Mouse (Mus musculus): ENCODE measurements around the gene Tmem259. TPM values are rescaled to one million over a fixed set of nuclear protein-coding genes. Genes with fewer than 3 reads are reported as not detected.

Gene Tmem259
- polyA plus RNA-seq, 1 experiment from 2014 or later, result 15.6 TPM

DNA sequence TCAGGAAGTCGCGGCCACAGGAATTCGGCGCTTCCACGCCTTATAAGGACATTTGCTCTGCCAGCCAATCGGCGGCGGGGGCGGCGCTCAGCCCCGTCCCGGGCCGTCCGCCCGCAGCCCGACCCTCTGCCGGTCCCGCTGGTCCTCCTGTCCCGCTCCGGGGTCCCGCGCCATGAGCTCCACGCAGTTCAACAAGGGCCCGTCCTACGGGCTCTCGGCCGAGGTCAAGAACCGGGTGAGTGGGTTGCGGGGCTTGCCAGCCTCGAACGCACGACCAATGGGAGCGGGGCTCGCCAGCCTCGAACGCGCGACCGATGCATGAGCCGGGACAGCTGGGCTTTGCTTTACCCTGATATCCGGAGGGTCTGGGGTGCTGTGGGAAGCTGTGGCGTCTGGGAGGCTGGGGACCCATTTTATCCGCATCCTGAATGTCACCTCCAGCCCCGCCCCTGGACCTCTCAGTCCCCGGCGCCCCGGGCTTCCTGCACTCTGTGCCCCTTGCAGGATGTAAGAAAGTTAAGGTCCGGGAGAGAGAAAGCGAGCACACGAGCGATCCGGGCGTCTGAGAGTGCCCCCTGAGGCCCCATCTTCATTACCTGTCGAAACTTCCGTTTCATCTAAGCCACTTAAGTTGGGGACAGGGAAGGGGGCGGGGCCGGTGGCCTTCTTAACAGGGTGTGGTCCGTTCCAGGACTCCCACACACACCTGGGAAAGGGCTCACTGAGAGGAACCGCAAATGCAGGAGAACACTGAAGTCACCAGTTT is 4.6 kb upstream of the Tmem259 start, which contains the start of gene Cnn2:
Gene Cnn2, plus strand, starts transcription at position 79 of the 766 bp plus-strand sequence.
- WGBS, result under 1% methylated on average over 57 of the region's 59 CpGs
- Histone ChIP-seq H3K36me3 (ENCODE audit: control insufficient read depth, insufficient read depth, low read length) (peaks cover 18% of the 10 kb centered on the region), H3K4me3 (ENCODE audit: low read depth, low read length) (peak within 1 kb of the TSS; percentile 76), H3K27ac (ENCODE audit: low read length) (peak within 1 kb of the TSS; percentile 98), H3K27me3 (ENCODE audit: control insufficient read depth, insufficient read depth, low read length) (no peaks in the 10 kb centered on the region), H3K4me2 (replicated peaks; ENCODE audit: low read depth, low read length) (peak within 1 kb of the TSS; percentile 53), H3K9me3 (ENCODE audit: control insufficient read depth, low read depth, low read length) (peaks cover 7% of the 10 kb centered on the region; the same call in 1 of the 2 replicates), H3K4me1 (ENCODE audit: control insufficient read depth, insufficient read depth, low read length) (peaks cover 32% of the 10 kb centered on the region), H3K9ac (replicated peaks; ENCODE audit: low read depth, low read length) (peak within 1 kb of the TSS; percentile 85)
- peak; percentile 26; the same call in 1 of the 2 replicates for ATAC-seq (ENCODE audit: insufficient number of reproducible peaks, insufficient read depth, low FRiP score, low read depth)

DNA sequence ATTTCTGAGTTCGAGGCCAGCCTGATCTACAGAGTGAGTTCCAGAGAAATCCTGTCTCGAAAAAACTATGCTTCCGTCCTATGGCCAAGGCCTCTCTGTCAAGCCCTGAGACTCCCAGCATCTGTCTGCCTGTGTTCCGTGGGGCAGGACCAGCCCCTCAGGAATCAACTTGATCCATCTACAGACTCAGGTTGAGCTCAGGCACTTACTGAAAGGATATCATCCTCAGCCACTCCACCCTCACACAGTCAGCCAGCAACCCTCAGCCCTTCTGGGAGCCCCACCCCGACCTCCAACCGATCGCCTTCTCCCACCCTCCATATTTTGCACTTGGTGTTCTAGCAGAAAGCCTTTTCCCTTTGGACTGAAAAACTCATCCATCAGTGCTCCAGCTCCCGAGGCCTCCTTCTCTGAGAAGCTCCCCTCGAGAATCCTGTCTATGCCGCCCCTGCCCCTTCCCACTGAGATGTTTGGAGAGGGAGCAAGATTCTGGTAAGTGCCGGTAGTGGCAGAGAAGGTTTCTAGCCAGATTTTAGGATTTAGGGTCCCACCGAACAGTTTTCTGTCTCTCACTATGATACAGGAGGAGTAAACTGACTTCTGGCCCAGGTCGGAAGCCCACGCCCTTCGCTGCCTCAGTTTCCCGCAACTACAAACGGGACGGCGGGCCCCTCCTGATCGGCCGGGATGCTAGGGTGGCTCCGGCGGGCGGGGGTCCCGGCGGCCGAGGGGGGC is 3.8 kb upstream of the Tmem259 start:
- peaks cover 37% of the 10 kb centered on the region for H3K4me1 ChIP-seq (ENCODE audit: control insufficient read depth, insufficient read depth, low read length)
- peak overlapping the region; percentile 98 for H3K27ac ChIP-seq (ENCODE audit: low read length)
- peaks cover 7% of the 10 kb centered on the region; the same call in 1 of the 2 replicates for H3K9me3 ChIP-seq (ENCODE audit: control insufficient read depth, low read depth, low read length)
- WGBS, result 9% methylated on average over 27 of the region's 27 CpGs
- H3K9ac ChIP-seq (replicated peaks; ENCODE audit: low read depth, low read length), result peak overlapping the region; percentile 85
- peak overlapping the region; percentile 76 for H3K4me3 ChIP-seq (ENCODE audit: low read depth, low read length)
- no peak for ATAC-seq (ENCODE audit: insufficient number of reproducible peaks, insufficient read depth, low FRiP score, low read depth)
- H3K4me2 ChIP-seq (replicated peaks; ENCODE audit: low read depth, low read length), result peak overlapping the region; percentile 53
- H3K27me3 ChIP-seq (ENCODE audit: control insufficient read depth, insufficient read depth, low read length), result no peaks in the 10 kb centered on the region
- H3K36me3 ChIP-seq (ENCODE audit: control insufficient read depth, insufficient read depth, low read length), result peaks cover 11% of the 10 kb centered on the region; the same call in 1 of the 2 replicates

DNA sequence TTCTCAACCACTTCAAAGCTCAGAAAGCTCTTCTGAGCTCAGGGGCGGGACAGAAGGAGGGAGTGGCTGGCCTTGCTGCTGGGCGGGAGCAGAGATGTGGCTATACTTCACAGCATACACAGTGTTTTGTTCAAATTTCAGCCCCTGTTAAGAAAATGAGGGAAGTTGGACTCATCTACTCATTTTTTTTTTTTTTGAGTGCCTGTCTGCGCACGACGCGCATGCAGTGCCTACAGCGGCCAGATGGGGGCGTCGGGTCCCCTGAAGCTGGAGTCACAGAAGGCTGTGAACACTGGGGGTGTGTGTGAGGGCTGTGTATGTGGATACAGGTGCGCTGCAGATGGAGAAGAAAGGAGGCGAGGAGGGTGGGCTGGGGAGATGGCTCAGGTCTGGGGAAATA is 2.8 kb upstream of the Tmem259 start:
- H3K27me3 ChIP-seq (ENCODE audit: control insufficient read depth, insufficient read depth, low read length), result no peaks in the 10 kb centered on the region
- ATAC-seq (ENCODE audit: insufficient number of reproducible peaks, insufficient read depth, low FRiP score, low read depth), result no peak
- peak overlapping the region; percentile 98 for H3K27ac ChIP-seq (ENCODE audit: low read length)
- 4% methylated on average over 11 of the region's 11 CpGs for WGBS
- no peak overlapping the region for H3K9ac ChIP-seq (replicated peaks; ENCODE audit: low read depth, low read length)
- H3K4me3 ChIP-seq (ENCODE audit: low read depth, low read length), result peak overlapping the region; percentile 76; the same call in 1 of the 2 replicates
- peaks cover 7% of the 10 kb centered on the region; the same call in 1 of the 2 replicates for H3K9me3 ChIP-seq (ENCODE audit: control insufficient read depth, low read depth, low read length)
- peaks cover 5% of the 10 kb centered on the region; the same call in 1 of the 2 replicates for H3K36me3 ChIP-seq (ENCODE audit: control insufficient read depth, insufficient read depth, low read length)
- peaks cover 44% of the 10 kb centered on the region for H3K4me1 ChIP-seq (ENCODE audit: control insufficient read depth, insufficient read depth, low read length)
- peak overlapping the region; percentile 53 for H3K4me2 ChIP-seq (replicated peaks; ENCODE audit: low read depth, low read length)

DNA sequence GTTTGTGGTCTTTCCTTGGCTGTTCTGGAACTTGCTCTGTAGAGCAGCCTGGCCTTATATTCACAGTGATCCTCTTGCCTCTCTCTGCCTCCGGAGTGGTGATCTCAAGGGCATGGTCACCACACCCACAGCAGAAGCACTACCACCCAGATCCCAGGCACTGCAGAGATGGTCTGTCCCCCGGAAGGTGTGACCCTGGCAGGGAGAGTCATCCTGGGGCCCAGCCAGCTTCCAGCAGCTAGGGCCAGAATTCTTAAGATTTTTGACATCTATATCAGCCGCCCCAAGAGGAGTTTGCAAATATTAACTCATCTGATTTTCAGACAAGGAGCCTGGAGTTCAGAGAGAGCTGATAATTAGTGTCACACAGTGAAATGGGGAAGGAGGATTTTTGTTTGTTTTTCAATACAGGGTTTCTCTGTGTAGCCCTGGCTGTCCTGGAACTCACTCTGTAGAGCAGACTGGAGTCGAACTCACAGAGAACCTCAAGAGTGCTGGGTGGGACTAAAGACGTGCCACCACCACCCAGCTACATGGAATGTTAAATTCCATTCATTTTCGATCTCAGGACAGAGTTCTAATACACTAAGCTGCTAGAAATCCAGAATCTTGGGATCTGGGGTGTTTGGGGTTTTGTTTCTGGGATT is 2.2 kb upstream of the Tmem259 start:
- Histone ChIP-seq H3K4me3 (ENCODE audit: low read depth, low read length) (peak overlapping the region; percentile 75), H3K27ac (ENCODE audit: low read length) (peak overlapping the region; percentile 98), H3K9ac (replicated peaks; ENCODE audit: low read depth, low read length) (peak overlapping the region; percentile 37; the same call in 1 of the 2 replicates), H3K36me3 (ENCODE audit: control insufficient read depth, insufficient read depth, low read length) (no peaks in the 10 kb centered on the region; the same call in 1 of the 2 replicates), H3K27me3 (ENCODE audit: control insufficient read depth, insufficient read depth, low read length) (no peaks in the 10 kb centered on the region), H3K4me2 (replicated peaks; ENCODE audit: low read depth, low read length) (peak overlapping the region; percentile 53), H3K4me1 (ENCODE audit: control insufficient read depth, insufficient read depth, low read length) (peaks cover 44% of the 10 kb centered on the region), H3K9me3 (ENCODE audit: control insufficient read depth, low read depth, low read length) (peaks cover 3% of the 10 kb centered on the region; the same call in 1 of the 2 replicates)
- 26% methylated on average over 6 of the region's 6 CpGs for WGBS
- ATAC-seq (ENCODE audit: insufficient number of reproducible peaks, insufficient read depth, low FRiP score, low read depth), result no peak

- peak overlapping the region; percentile 55 for H3K9ac ChIP-seq (replicated peaks; ENCODE audit: low read depth, low read length)
- H3K27ac ChIP-seq (ENCODE audit: low read length), result peak overlapping the region; percentile 98
- H3K4me2 ChIP-seq (replicated peaks; ENCODE audit: low read depth, low read length), result peak overlapping the region; percentile 53
- peaks cover 39% of the 10 kb centered on the region for H3K4me1 ChIP-seq (ENCODE audit: control insufficient read depth, insufficient read depth, low read length)
- H3K27me3 ChIP-seq (ENCODE audit: control insufficient read depth, insufficient read depth, low read length), result no peaks in the 10 kb centered on the region
- 3% methylated on average over 35 of the region's 35 CpGs for WGBS
- ATAC-seq (ENCODE audit: insufficient number of reproducible peaks, insufficient read depth, low FRiP score, low read depth), result no peak
- H3K4me3 ChIP-seq (ENCODE audit: low read depth, low read length), result peak overlapping the region; percentile 75
- no peaks in the 10 kb centered on the region; the same call in 1 of the 2 replicates for H3K36me3 ChIP-seq (ENCODE audit: control insufficient read depth, insufficient read depth, low read length)
- no peaks in the 10 kb centered on the region for H3K9me3 ChIP-seq (ENCODE audit: control insufficient read depth, low read depth, low read length)
These were observed 1.5 kb upstream of the Tmem259 start for GRCm38 (mm10) chr10:79985334-79986231.

- peak overlapping the region; percentile 98 for H3K27ac ChIP-seq (ENCODE audit: low read length)
- WGBS, result under 1% methylated on average over 22 of the region's 22 CpGs
- ATAC-seq (ENCODE audit: insufficient number of reproducible peaks, insufficient read depth, low FRiP score, low read depth), result peak; percentile 90
These were observed 741 bp upstream of the Tmem259 start for GRCm38 (mm10) chr10:79984871-79985270.

DNA sequence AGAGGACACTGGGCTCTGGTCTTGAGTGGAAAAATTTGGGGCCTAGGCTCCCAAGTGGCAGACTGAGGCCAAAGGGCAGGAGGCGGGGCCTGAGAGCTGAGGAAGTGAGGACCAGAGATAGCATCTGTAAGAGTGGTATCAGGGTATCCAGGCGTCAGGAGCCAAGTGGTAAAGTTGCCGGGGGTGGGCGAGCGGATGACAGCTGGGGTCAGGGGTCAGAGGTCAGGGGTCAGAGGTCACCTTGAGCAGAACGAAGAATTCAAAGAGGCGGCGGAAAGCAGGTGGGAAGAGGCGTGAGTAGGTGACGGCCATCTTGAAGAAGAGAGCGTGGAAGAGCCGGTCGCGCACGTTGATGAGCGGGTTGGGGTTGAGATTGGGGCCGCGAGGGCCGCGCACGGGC is 460 bp downstream of the Tmem259 start:
- H3K36me3 ChIP-seq (ENCODE audit: control insufficient read depth, insufficient read depth, low read length), result peaks cover 8% of the 10 kb centered on the region
- H3K27me3 ChIP-seq (ENCODE audit: control insufficient read depth, insufficient read depth, low read length), result no peaks in the 10 kb centered on the region
- H3K4me3 ChIP-seq (ENCODE audit: low read depth, low read length), result peak overlapping the region; percentile 75
- H3K9ac ChIP-seq (replicated peaks; ENCODE audit: low read depth, low read length), result peak overlapping the region; percentile 96
- H3K9me3 ChIP-seq (ENCODE audit: control insufficient read depth, low read depth, low read length), result no peaks in the 10 kb centered on the region
- H3K4me2 ChIP-seq (replicated peaks; ENCODE audit: low read depth, low read length), result peak overlapping the region; percentile 74
- WGBS, result under 1% methylated on average over 21 of the region's 21 CpGs
- no peak for ATAC-seq (ENCODE audit: insufficient number of reproducible peaks, insufficient read depth, low FRiP score, low read depth)
- H3K27ac ChIP-seq (ENCODE audit: low read length), result peak overlapping the region; percentile 98
- H3K4me1 ChIP-seq (ENCODE audit: control insufficient read depth, insufficient read depth, low read length), result peaks cover 29% of the 10 kb centered on the region

More at GRCm38 (mm10) chr10:79984871-79985270, 741 bp upstream of the Tmem259 start:
- no peaks in the 10 kb centered on the region for H3K9me3 ChIP-seq (ENCODE audit: control insufficient read depth, low read depth, low read length)
- peak overlapping the region; percentile 75 for H3K4me3 ChIP-seq (ENCODE audit: low read depth, low read length)
- no peaks in the 10 kb centered on the region for H3K36me3 ChIP-seq (ENCODE audit: control insufficient read depth, insufficient read depth, low read length)
- peak overlapping the region; percentile 74 for H3K4me2 ChIP-seq (replicated peaks; ENCODE audit: low read depth, low read length)
- H3K4me1 ChIP-seq (ENCODE audit: control insufficient read depth, insufficient read depth, low read length), result peaks cover 37% of the 10 kb centered on the region
- peak overlapping the region; percentile 96 for H3K9ac ChIP-seq (replicated peaks; ENCODE audit: low read depth, low read length)
- no peaks in the 10 kb centered on the region for H3K27me3 ChIP-seq (ENCODE audit: control insufficient read depth, insufficient read depth, low read length)

All from stomach, embryonic 14.5 days (tissue).